Mouse (Mus musculus) neural tube, embryonic 13.5 days (tissue): ENCODE data around the gene Coro1c. TPM values are rescaled to one million over a fixed set of nuclear protein-coding genes. Genes with fewer than 3 reads are reported as not detected.
A peak's percentile ranks its signal among the peaks of the same experiment; 100 is the strongest.

Source experiments
- ATAC-seq: fragments of 200-750 bp; cut with Nextera tagmentation; 2 replicates; pipeline ENCODE4 v1.8.0; 2017; ENCODE audit warnings: low read depth, mild to moderate bottlenecking, moderate TSS enrichment, moderate library complexity
- H3K27ac ChIP-seq: fragments of 300-500 bp; sonication (generic); replicated peaks from 2 replicates; pipeline ENCODE4 v1.5.1; 2015; ENCODE audit warnings: moderate library complexity, mild to moderate bottlenecking, inconsistent platforms
- H3K27me3 ChIP-seq: fragments of 300-500 bp; sonication (generic); 2 replicates; pipeline ENCODE4 v1.6.1; 2015; ENCODE audit warnings: mild to moderate bottlenecking, inconsistent platforms
- H3K36me3 ChIP-seq: fragments of 300-500 bp; sonication (generic); 2 replicates; pipeline ENCODE4 v1.6.1; 2015; ENCODE audit warnings: mild to moderate bottlenecking, inconsistent platforms
- H3K4me1 ChIP-seq: fragments of 300-500 bp; sonication (generic); replicated peaks from 2 replicates; pipeline ENCODE4 v1.6.1; 2015; ENCODE audit warnings: inconsistent platforms
- H3K4me2 ChIP-seq: fragments of 300-500 bp; sonication (generic); 2 replicates; pipeline ENCODE4 v1.6.1; 2015; ENCODE audit warnings: inconsistent platforms, mild to moderate bottlenecking, moderate library complexity
- H3K4me3 ChIP-seq: fragments of 300-500 bp; sonication (generic); 2 replicates; pipeline ENCODE4 v1.5.1; 2015; ENCODE audit warnings: mild to moderate bottlenecking, inconsistent platforms
- H3K9ac ChIP-seq: fragments of 300-500 bp; sonication (generic); 2 replicates; pipeline ENCODE4 v1.6.1; 2015; ENCODE audit warnings: moderate library complexity, mild to moderate bottlenecking, inconsistent platforms
- H3K9me3 ChIP-seq: fragments of 300-500 bp; sonication (generic); 2 replicates; pipeline ENCODE4 v1.6.1; 2016; ENCODE audit warnings: inconsistent platforms
- WGBS: fragments of 180-500 bp; shearing (Covaris S2); methylation state at CpG from one replicate; pipeline ENCODE4 v1.1.7; 2015; 5-methylcytosine and 5-hydroxymethylcytosine counted together
- polyA plus RNA-seq: library from polyadenylated mRNA; unstranded; fragments of >200 nt; fragmentation: Nextera tagmentation; extraction: Ambion mirVana; gene quantifications from 2 replicates; pipeline ENCODE4 v1.2.1, GENCODE M21; 2015

Gene Coro1c
- polyA plus RNA-seq, 1 experiment from 2014 or later = 183 TPM

DNA sequence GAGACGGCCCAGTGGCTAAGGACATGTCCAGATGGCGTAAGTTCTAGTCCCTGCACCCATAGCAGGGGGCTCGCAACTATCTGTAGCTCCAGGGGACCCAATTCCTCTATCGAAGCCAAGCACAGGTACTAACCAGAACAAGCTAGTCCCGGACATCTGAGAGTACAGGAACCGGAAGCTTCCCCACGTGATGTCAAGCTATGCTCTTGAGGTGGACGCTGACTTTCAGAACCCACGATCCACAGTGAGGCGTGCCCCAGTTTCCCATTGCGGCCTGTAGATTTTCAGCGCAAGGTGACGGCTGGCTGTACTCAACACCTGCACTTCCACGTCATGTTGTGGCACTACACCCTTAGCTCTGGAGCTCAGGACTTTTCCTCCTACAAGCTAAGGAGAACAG, 27.4 kb downstream of the Coro1c start:
- peaks cover 37% of the 10 kb centered on the region for H3K36me3 ChIP-seq
- H3K4me2 ChIP-seq = no peak overlapping the region
- H3K4me1 ChIP-seq = peaks cover 88% of the 10 kb centered on the region
- H3K27ac ChIP-seq = peak overlapping the region; percentile 84; the same call in 1 of the 2 replicates
- H3K27me3 ChIP-seq = no peaks in the 10 kb centered on the region
- no peak overlapping the region for H3K9ac ChIP-seq
- 93% methylated on average over 14 of the region's 14 CpGs for WGBS
- no peak overlapping the region for H3K4me3 ChIP-seq
- no peaks in the 10 kb centered on the region for H3K9me3 ChIP-seq
- ATAC-seq = no peak

- H3K36me3 ChIP-seq = peaks cover 49% of the 10 kb centered on the region
- peaks cover 88% of the 10 kb centered on the region for H3K4me1 ChIP-seq
- no peak overlapping the region for H3K4me3 ChIP-seq
- ATAC-seq = no peak
- H3K9ac ChIP-seq = no peak overlapping the region
- no peaks in the 10 kb centered on the region for H3K27me3 ChIP-seq
- H3K9me3 ChIP-seq = no peaks in the 10 kb centered on the region
- H3K4me2 ChIP-seq = no peak overlapping the region
- WGBS = 90% methylated on average over 17 of the region's 17 CpGs
- H3K27ac ChIP-seq = no peak overlapping the region
These were observed 29.5 kb downstream of the Coro1c start for GRCm38 (mm10) chr5:113878943-113879617.

GRCm38 (mm10) chr5:113877565-113877964, 31.0 kb downstream of the Coro1c start:
- Histone ChIP-seq H3K27ac (peak overlapping the region; percentile 46), H3K4me1 (peaks cover 87% of the 10 kb centered on the region), H3K4me2 (no peak overlapping the region), H3K9ac (no peak overlapping the region; the same call in 1 of the 2 replicates), H3K4me3 (no peak overlapping the region), H3K9me3 (no peaks in the 10 kb centered on the region), H3K27me3 (no peaks in the 10 kb centered on the region), H3K36me3 (peaks cover 49% of the 10 kb centered on the region)
- no peak for ATAC-seq
- WGBS = 67% methylated on average over 3 of the region's 3 CpGs

DNA sequence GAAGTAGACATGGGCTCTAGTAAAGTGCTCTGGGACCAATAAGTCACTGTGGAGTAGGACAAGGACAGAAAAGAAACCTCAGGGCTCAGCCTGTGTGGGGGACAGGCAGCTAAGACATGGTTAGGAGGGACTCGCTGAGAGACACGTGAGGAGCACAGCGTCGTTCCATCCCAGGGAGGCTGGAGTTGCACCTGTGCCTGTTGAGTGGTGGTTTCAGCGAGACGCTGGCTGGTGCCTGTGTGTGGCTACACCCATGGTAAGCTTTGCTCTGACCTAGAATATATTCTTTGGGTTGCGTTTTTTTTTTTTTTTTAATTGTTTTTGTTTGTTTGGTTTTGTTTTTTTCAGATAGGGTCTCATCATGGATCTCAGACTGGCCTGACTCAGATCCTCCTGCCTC, 32.4 kb downstream of the Coro1c start:
- Histone ChIP-seq H3K36me3 (peaks cover 41% of the 10 kb centered on the region), H3K27me3 (no peaks in the 10 kb centered on the region), H3K4me2 (no peak overlapping the region), H3K9me3 (no peaks in the 10 kb centered on the region), H3K4me1 (peaks cover 87% of the 10 kb centered on the region), H3K9ac (no peak overlapping the region), H3K4me3 (no peak overlapping the region), H3K27ac (peak overlapping the region; percentile 99; the same call in 1 of the 2 replicates)
- WGBS = 87% methylated on average over 7 of the region's 7 CpGs
- ATAC-seq = no peak

- WGBS = 91% methylated on average over 4 of the region's 4 CpGs
- ATAC-seq = no peak
- peaks cover 35% of the 10 kb centered on the region for H3K36me3 ChIP-seq
- H3K4me1 ChIP-seq = peaks cover 92% of the 10 kb centered on the region
- no peak overlapping the region for H3K4me3 ChIP-seq
- no peaks in the 10 kb centered on the region for H3K27me3 ChIP-seq
- no peaks in the 10 kb centered on the region for H3K9me3 ChIP-seq
- peak overlapping the region; percentile 99 for H3K27ac ChIP-seq
- H3K4me2 ChIP-seq = no peak overlapping the region
- no peak overlapping the region for H3K9ac ChIP-seq
These were observed 32.9 kb downstream of the Coro1c start for GRCm38 (mm10) chr5:113875625-113876024.

DNA sequence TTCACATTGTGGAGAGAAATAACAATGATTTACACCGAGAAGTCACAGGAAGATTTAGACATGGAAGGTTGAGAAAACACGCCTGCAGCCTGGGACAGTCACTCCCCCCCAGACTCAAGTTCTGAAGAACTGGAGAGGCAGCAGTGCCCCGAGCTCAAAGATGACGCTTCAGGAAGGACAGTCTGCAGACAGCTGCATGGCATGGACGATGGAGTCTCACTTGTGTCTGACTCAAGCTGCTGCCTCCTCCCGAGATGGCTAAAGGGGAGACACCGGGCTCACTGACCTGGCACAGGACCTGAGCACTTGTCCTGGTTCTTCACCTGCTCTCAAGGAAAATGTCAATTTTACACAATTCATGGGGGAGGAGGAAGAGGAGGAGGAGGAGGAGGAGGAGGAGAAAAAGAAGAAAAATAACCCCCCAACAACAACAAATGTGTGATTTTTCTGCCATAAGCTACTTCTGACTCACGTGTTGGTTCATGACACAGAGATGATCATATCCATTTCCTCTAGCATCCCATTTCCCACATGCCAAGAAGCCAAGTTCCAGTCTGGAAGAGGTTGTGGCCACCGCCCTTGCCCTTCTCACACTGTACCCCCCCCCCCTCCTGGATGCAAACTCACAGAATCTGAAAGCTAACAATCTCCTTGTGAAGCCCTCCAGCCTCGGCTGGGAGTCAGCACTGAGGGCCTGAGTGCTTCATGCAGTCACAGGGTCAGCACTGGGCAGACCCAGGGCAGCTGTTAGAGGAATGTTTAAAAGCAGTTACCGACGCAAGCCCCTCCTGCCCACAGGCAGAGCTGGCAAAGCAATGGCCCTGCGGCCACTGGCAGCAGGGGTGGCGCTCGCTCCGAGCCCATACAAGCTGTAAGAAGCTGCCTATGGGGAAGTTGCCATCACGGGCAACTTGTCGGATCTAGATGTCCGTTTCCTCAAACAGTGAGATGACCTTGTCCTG, 34.2 kb downstream of the Coro1c start:
- peak overlapping the region; percentile 71 for H3K9ac ChIP-seq
- H3K4me2 ChIP-seq = peak overlapping the region; percentile 47
- 29% methylated on average over 19 of the region's 19 CpGs for WGBS
- H3K27ac ChIP-seq = peak overlapping the region; percentile 99
- H3K4me3 ChIP-seq = peak overlapping the region; percentile 20
- H3K27me3 ChIP-seq = no peaks in the 10 kb centered on the region
- peaks cover 22% of the 10 kb centered on the region for H3K36me3 ChIP-seq
- H3K4me1 ChIP-seq = peaks cover 98% of the 10 kb centered on the region
- ATAC-seq = no peak
- no peaks in the 10 kb centered on the region for H3K9me3 ChIP-seq

- Histone ChIP-seq H3K27ac (peak overlapping the region; percentile 99), H3K4me2 (peak overlapping the region; percentile 47), H3K9me3 (no peaks in the 10 kb centered on the region), H3K4me3 (peak overlapping the region; percentile 20), H3K36me3 (peaks cover 18% of the 10 kb centered on the region), H3K27me3 (no peaks in the 10 kb centered on the region), H3K9ac (peak overlapping the region; percentile 71), H3K4me1 (peaks cover 98% of the 10 kb centered on the region)
- peak; percentile 90 for ATAC-seq
- WGBS = 2% methylated on average over 15 of the region's 15 CpGs
These were observed 35.3 kb downstream of the Coro1c start for GRCm38 (mm10) chr5:113872936-113873912.

- peak overlapping the region; percentile 99 for H3K27ac ChIP-seq
- 60% methylated on average over 7 of the region's 7 CpGs for WGBS
- 0 out of 2 replicates have a peak overlapping the region, but pooled peaks have one; percentile 47 for H3K4me2 ChIP-seq
- peak overlapping the region; percentile 39; the same call in 1 of the 2 replicates for H3K9ac ChIP-seq
- no peak overlapping the region for H3K4me3 ChIP-seq
- H3K4me1 ChIP-seq = peaks cover 92% of the 10 kb centered on the region
- no peaks in the 10 kb centered on the region for H3K9me3 ChIP-seq
- H3K27me3 ChIP-seq = no peaks in the 10 kb centered on the region
- no peak for ATAC-seq
- peaks cover 18% of the 10 kb centered on the region for H3K36me3 ChIP-seq
These were observed 36.5 kb downstream of the Coro1c start for GRCm38 (mm10) chr5:113871903-113872548.

- no peak for ATAC-seq
- H3K4me3 ChIP-seq = no peak overlapping the region
- no peaks in the 10 kb centered on the region for H3K9me3 ChIP-seq
- peaks cover 86% of the 10 kb centered on the region for H3K4me1 ChIP-seq
- WGBS = 26% methylated on average over 21 of the region's 21 CpGs
- peak overlapping the region; percentile 46 for H3K9ac ChIP-seq
- H3K27me3 ChIP-seq = no peaks in the 10 kb centered on the region
- H3K27ac ChIP-seq = peak overlapping the region; percentile 99
- H3K36me3 ChIP-seq = peaks cover 8% of the 10 kb centered on the region; the same call in 1 of the 2 replicates
- no peak overlapping the region for H3K4me2 ChIP-seq
These were observed 38.0 kb downstream of the Coro1c start for GRCm38 (mm10) chr5:113870393-113871040.

DNA sequence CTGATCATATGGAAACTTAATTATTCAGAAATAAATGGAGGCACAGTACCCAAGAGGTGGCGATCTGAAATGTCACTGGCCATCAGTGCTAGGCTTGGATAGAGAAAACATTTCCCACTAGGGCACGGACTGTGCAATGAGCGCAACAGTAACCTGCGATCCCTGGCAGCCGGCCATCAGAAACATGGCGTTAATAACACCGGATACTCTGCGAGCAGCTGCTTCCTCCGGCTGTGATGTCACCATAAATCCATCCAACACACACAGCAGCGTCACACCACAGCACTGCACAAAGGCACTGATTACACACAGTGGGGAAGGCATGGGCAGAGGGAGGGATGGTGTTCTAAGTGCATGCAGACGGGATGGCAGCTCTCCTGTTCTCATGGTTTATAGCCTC, 39.4 kb downstream of the Coro1c start:
- H3K4me1 ChIP-seq = peaks cover 73% of the 10 kb centered on the region
- H3K9me3 ChIP-seq = no peaks in the 10 kb centered on the region
- 9% methylated on average over 11 of the region's 11 CpGs for WGBS
- H3K4me3 ChIP-seq = no peak overlapping the region
- H3K27ac ChIP-seq = peak overlapping the region; percentile 99
- peak; percentile 38 for ATAC-seq
- H3K36me3 ChIP-seq = peaks cover 16% of the 10 kb centered on the region
- peak overlapping the region; percentile 53 for H3K9ac ChIP-seq
- no peaks in the 10 kb centered on the region for H3K27me3 ChIP-seq
- peak overlapping the region; percentile 7; the same call in 1 of the 2 replicates for H3K4me2 ChIP-seq
